In the genomic region with DNA sequence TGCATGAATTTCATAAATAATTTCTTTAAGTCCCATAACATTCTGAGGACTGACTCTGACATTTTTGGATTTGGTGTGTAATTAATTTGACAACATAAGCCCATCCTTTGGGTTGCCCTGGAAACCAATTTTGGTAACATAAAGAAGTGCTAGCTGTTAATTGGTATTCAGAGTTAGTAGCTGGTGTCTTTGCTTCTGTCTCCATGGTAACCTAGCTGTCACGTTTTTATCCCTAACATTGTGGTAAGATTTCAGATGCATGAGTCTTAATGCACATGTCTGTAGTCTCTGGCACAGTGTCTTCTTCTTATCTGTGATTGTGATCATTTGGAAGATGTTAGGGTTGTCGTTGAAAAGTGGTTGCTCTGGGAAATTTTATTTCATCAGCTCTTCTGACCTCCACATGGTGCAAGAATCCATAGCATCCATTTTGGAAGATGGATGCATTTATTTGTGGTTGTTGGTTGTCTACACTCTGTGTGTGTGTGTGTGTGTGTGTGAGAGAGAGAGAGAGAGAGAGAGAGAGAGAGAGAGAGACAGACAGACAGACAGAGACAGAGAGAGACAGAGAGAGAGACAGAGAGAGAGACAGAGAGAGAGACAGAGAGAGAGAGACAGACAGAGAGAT, we compare ENCODE assay signal across 18 mouse cellular contexts.
DNase-seq lines count a peak whose midpoint lies in the region; ATAC-seq and TF ChIP-seq lines count a peak whose summit lies in the region.
"Had no signal": no experiment of that assay in that cellular context is flagged by ENCODE, and none has a peak within 500 bp of the region (broad histone marks: within the 10 kb centered on the region; RNA-seq: fewer than 3 reads in every experiment).

No protein-coding gene starts in this region.

- peak overlapping the region; percentile 77 for H3K27ac ChIP-seq in cortical plate, adult 2 months (ENCODE audit: insufficient read depth, low read length)
- H3K27ac ChIP-seq in hindbrain, embryonic 16.5 days (ENCODE audit: low read depth, low read length) = 0 out of 2 replicates have a peak overlapping the region, but pooled peaks have one; percentile 16
- H3K27ac ChIP-seq in midbrain, postnatal 0 days (ENCODE audit: low read depth, low read length) = peak overlapping the region; percentile 55; the same call in 1 of the 2 replicates
- no peak overlapping the region for H3K27ac ChIP-seq in kidney, adult 2 months (ENCODE audit: insufficient read depth, low read depth, low read length)

- no peak overlapping the region for H3K9ac ChIP-seq in hindbrain, embryonic 16.5 days (ENCODE audit: low read depth, low read length)
- H3K9ac ChIP-seq in midbrain, postnatal 0 days (replicated peaks; ENCODE audit: low read length, poor library complexity, severe bottlenecking) = no peak overlapping the region

- peak; percentile 92 for ATAC-seq in hindbrain, embryonic 16.5 days
- ATAC-seq in midbrain, postnatal 0 days (ENCODE audit: low FRiP score) = peak; percentile 79; the same call in 1 of the 2 replicates
- ATAC-seq: activated CD4-positive, CD25-positive, alpha-beta regulatory T cell, adult 4 months had no signal

- DNase-seq in frontal cortex, adult 2 months (ENCODE audit: extremely low spot score in 1 of 2, low spot score in 1 of 2) = peak; percentile 31 to 71
- DNase-seq in frontal cortex, postnatal 25 days (ENCODE audit: low spot score in 2 of 2) = no peak
- DNase-seq in midbrain, postnatal 0 days (ENCODE audit: low spot score) = peak; percentile 76
- DNase-seq in gastrocnemius, postnatal 4 days (ENCODE audit: low spot score in 2 of 2) = no peak
- DNase-seq in cerebellum, adult 8-10 months = no peak
- DNase-seq in kidney, adult 2 months = no peak
- DNase-seq: B cell, adult 2 months; heart, postnatal 14 days; kidney, adult 18-20 months; lung, postnatal 36 days; right cerebral cortex, postnatal 14 days; thymus, postnatal 36 days had no signal

- no peaks in the 10 kb centered on the region for H3K27me3 ChIP-seq in hindbrain, embryonic 16.5 days (replicated peaks; ENCODE audit: control insufficient read depth, insufficient read depth, low read length)
- no peaks in the 10 kb centered on the region for H3K27me3 ChIP-seq in midbrain, postnatal 0 days (ENCODE audit: insufficient read depth, low read length)
- H3K27me3 ChIP-seq in kidney, adult 2 months (replicated peaks; ENCODE audit: control insufficient read depth, insufficient read depth, low read length) = no peaks in the 10 kb centered on the region

- no peak overlapping the region for H3K4me3 ChIP-seq in cortical plate, adult 2 months (ENCODE audit: insufficient read depth, low read length)
- no peak overlapping the region for H3K4me3 ChIP-seq in hindbrain, embryonic 16.5 days (ENCODE audit: low read length)
- no peak overlapping the region for H3K4me3 ChIP-seq in midbrain, postnatal 0 days (ENCODE audit: low read depth, low read length)
- no peak overlapping the region for H3K4me3 ChIP-seq in kidney, adult 2 months (ENCODE audit: insufficient read depth, low read depth, low read length)
- H3K4me3 ChIP-seq: myocyte had no signal

- TF ChIP-seq CTCF in cortical plate, adult 2 months (IDR thresholded peaks at IDR 0.05; ENCODE audit: extremely low read depth, insufficient read depth, low read length) = no peak
- TF ChIP-seq CTCF in midbrain, postnatal 0 days (IDR thresholded peaks at IDR 0.05) = no peak
- no peak for TF ChIP-seq CTCF in kidney, adult 2 months (conservative IDR thresholded peaks at IDR 0.05; ENCODE audit: insufficient read depth, insufficient read length, low read depth, low read length)

- 20% methylated on average over 2 of the region's 2 CpGs for WGBS in hindbrain, embryonic 16.5 days
- WGBS in midbrain, postnatal 0 days = 9% methylated on average over 2 of the region's 2 CpGs
- 42% methylated on average over 2 of the region's 2 CpGs for WGBS in kidney, adult 2 months

- no peaks in the 10 kb centered on the region for H3K36me3 ChIP-seq in hindbrain, embryonic 16.5 days (ENCODE audit: control insufficient read depth, insufficient read depth, low read length)
- no peaks in the 10 kb centered on the region for H3K36me3 ChIP-seq in midbrain, postnatal 0 days (ENCODE audit: insufficient read depth, low read length)
- no peaks in the 10 kb centered on the region for H3K36me3 ChIP-seq in kidney, adult 2 months (ENCODE audit: control insufficient read depth, insufficient read depth, low read length)
- H3K36me3 ChIP-seq: G1E had no signal

- peaks cover 2% of the 10 kb centered on the region; the same call in 1 of the 2 replicates for H3K4me1 ChIP-seq in cortical plate, adult 2 months (ENCODE audit: control insufficient read depth, insufficient read depth, low read length)
- H3K4me1 ChIP-seq in hindbrain, embryonic 16.5 days (ENCODE audit: control insufficient read depth, insufficient read depth, low read depth, low read length) = peaks cover 3% of the 10 kb centered on the region; the same call in 1 of the 2 replicates
- H3K4me1 ChIP-seq in midbrain, postnatal 0 days (ENCODE audit: insufficient read depth, low read length) = no peaks in the 10 kb centered on the region
- H3K4me1 ChIP-seq in kidney, adult 2 months (ENCODE audit: control insufficient read depth, insufficient read depth, low read length) = no peaks in the 10 kb centered on the region

- no peaks in the 10 kb centered on the region for H3K9me3 ChIP-seq in hindbrain, embryonic 16.5 days (ENCODE audit: control insufficient read depth, low read length)
- H3K9me3 ChIP-seq in midbrain, postnatal 0 days (ENCODE audit: low read length) = no peaks in the 10 kb centered on the region

- no peak for TF ChIP-seq POLR2A in cortical plate, adult 2 months (IDR thresholded peaks at IDR 0.05; ENCODE audit: extremely low read depth, insufficient read depth, low read length)
- no peak for TF ChIP-seq POLR2A in kidney, adult 2 months (IDR thresholded peaks at IDR 0.05; ENCODE audit: low read depth, low read length)

- H3K4me2 ChIP-seq in hindbrain, embryonic 16.5 days (ENCODE audit: low read length) = no peak overlapping the region
- no peak overlapping the region for H3K4me2 ChIP-seq in midbrain, postnatal 0 days (ENCODE audit: low read depth, low read length, poor library complexity, severe bottlenecking)
- H3K4me2 ChIP-seq: liver, embryonic 11.5 days had no signal

Comparison
In these comparisons a context has a peak if more than half of its experiments do, and no peak if none do; other contexts are left out.
1. DNase-seq: peak in frontal cortex, adult 2 months (2 of 2) and midbrain, postnatal 0 days (single experiment); none in frontal cortex, postnatal 25 days (0 of 2), gastrocnemius, postnatal 4 days (0 of 2), cerebellum, adult 8-10 months (single experiment) and kidney, adult 2 months (single experiment).